Mouse (Mus musculus) embryonic fibroblast, embryonic 13.5 days (primary cell): ENCODE measurements around the gene Nf1.

Experiments used
- CTCF ChIP-seq: IDR thresholded peaks from 2 replicates; pipeline ENCODE4 v1.5.1; 2011; ENCODE audit warnings: mild to moderate bottlenecking, control low read depth, low read length, moderate library complexity, borderline replicate concordance; ENCODE audit not compliant: insufficient read depth
- POLR2A ChIP-seq: IDR thresholded peaks from 2 replicates; pipeline ENCODE4 v1.6.1; 2011; ENCODE audit warnings: low read depth, mild to moderate bottlenecking, control low read depth, low read length, moderate library complexity

DNA sequence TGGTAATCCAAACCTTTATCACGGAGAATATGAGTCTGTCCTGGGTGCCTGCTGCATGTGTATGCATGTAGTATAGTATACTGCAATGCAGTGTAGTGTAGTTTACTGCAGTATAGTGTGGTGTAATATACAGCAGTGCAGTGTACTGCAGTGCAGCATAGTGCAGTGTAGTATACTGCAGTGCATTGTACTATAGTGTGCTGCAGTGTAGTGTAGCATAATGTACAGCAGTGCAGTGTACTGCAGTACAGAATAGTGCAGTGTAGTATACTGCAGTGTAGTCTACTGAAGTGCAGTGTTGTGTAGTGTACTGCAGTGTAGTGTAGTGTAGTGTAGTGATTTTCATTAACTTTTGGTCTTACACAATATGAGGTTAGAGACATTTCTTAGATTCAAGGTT lies 17.9 kb downstream of the Nf1 start:
- TF ChIP-seq POLR2A (no peak), CTCF (no peak)
